Mouse (Mus musculus) heart, embryonic 11.5 days (tissue): ENCODE results near the gene Nmd3. TPM values are rescaled to one million over a fixed set of nuclear protein-coding genes. Genes with fewer than 3 reads are reported as not detected.

Source experiments
- ATAC-seq: fragments of 200-750 bp; cut with Nextera tagmentation; replicated peaks from 2 replicates; pipeline ENCODE4 v1.8.0; 2017; ENCODE audit warnings: moderate library complexity; ENCODE audit not compliant: insufficient number of reproducible peaks, low FRiP score, low TSS enrichment
- H3K27ac ChIP-seq: fragments of 300-500 bp; sonication (generic); 2 replicates; pipeline ENCODE4 v1.5.1; 2014; ENCODE audit warnings: mild to moderate bottlenecking, low read depth, low read length
- H3K27me3 ChIP-seq: fragments of 300-500 bp; sonication (generic); 2 replicates; pipeline ENCODE4 v1.6.1; 2014; ENCODE audit warnings: mild to moderate bottlenecking, low read length, mixed read lengths; ENCODE audit not compliant: control insufficient read depth, insufficient read depth
- H3K36me3 ChIP-seq: fragments of 300-500 bp; sonication (generic); 2 replicates; pipeline ENCODE4 v1.6.1; 2014; ENCODE audit warnings: mild to moderate bottlenecking, low read length, moderate library complexity, mixed read lengths; ENCODE audit not compliant: control insufficient read depth, insufficient read depth
- H3K4me1 ChIP-seq: fragments of 300-500 bp; sonication (generic); 2 replicates; pipeline ENCODE4 v1.6.1; 2014; ENCODE audit warnings: low read length; ENCODE audit not compliant: control insufficient read depth, insufficient read depth
- H3K4me2 ChIP-seq: fragments of 300-500 bp; sonication (generic); 2 replicates; pipeline ENCODE4 v1.6.1; 2014; ENCODE audit warnings: mild to moderate bottlenecking, moderate library complexity
- H3K4me3 ChIP-seq: fragments of 300-500 bp; sonication (generic); 2 replicates; pipeline ENCODE4 v1.5.1; 2014; ENCODE audit warnings: low read depth, low read length
- H3K9ac ChIP-seq: fragments of 300-500 bp; sonication (generic); 2 replicates; pipeline ENCODE4 v1.6.1; 2014; ENCODE audit warnings: mild to moderate bottlenecking, low read depth, low read length, moderate library complexity
- H3K9me3 ChIP-seq: fragments of 300-500 bp; sonication (generic); replicated peaks from 2 replicates; pipeline ENCODE4 v1.6.1; 2016; ENCODE audit warnings: low read length; ENCODE audit not compliant: control insufficient read depth
- WGBS: fragments of 180-500 bp; shearing (Covaris S2); extraction: QIAGEN DNeasy Blood & Tissue Kit; methylation state at CpG from one replicate; pipeline ENCODE4 v1.1.7; 2014; ENCODE audit not compliant: insufficient replicate concordance; 5-methylcytosine and 5-hydroxymethylcytosine counted together
- polyA plus RNA-seq: library from polyadenylated mRNA; unstranded; fragments of >200 nt; fragmentation: Nextera tagmentation; extraction: Ambion mirVana; gene quantifications from 2 replicates; pipeline ENCODE4 v1.2.1, GENCODE M21; 2014

Nmd3 gene
- polyA plus RNA-seq, 1 experiment from 2014 or later: 104 TPM

DNA sequence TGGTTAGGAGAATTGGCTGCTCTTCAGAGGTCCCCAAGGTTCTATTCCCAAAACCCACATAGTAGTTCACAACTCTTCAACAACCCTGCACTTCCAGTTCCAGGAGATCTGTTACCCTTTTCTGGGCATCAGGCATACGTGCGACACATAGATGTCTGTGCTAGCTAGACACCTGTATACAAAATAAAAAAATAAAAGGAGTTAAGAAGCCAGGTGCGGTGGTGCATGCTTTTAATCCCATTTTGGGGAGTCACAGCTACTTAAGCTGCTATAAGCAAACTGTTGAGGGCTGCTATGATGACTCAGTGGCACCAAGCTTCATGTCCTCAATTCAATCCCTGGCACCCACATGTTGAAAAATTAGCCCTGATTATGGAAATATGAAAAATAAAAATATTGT lies 34.2 kb downstream of the Nmd3 start:
- Histone ChIP-seq H3K4me3 (no peak overlapping the region), H3K9me3 (no peaks in the 10 kb centered on the region), H3K4me1 (no peaks in the 10 kb centered on the region), H3K36me3 (0 out of 2 replicates have a peak, but pooled peaks cover 4% of the 10 kb centered on the region), H3K27me3 (no peaks in the 10 kb centered on the region), H3K27ac (no peak overlapping the region), H3K4me2 (no peak overlapping the region), H3K9ac (no peak overlapping the region)
- no peak for ATAC-seq
- 91% methylated on average over 3 of the region's 3 CpGs for WGBS

DNA sequence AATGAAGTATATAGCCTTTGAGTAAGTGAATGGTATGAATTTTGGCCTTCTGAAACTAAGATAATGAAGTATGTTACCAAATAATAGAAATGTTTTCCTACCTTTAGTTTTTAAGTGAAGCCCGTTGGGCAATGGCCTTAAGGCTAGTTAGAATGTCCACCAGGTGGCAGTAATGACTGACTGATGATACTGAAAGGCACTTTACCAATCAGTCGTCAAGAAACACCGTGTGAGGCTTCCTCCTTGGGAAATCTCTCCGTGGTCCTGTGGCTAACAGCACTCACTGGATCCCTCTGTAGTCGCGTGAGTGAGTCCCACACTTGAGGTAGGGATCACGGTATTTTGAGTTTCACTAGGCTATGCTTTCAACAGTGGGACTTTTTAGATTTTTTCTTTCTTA lies 34.7 kb downstream of the Nmd3 start:
- Histone ChIP-seq H3K4me3 (no peak overlapping the region), H3K4me1 (no peaks in the 10 kb centered on the region), H3K27ac (no peak overlapping the region), H3K36me3 (0 out of 2 replicates have a peak, but pooled peaks cover 4% of the 10 kb centered on the region), H3K27me3 (no peaks in the 10 kb centered on the region), H3K9me3 (no peaks in the 10 kb centered on the region), H3K4me2 (no peak overlapping the region), H3K9ac (no peak overlapping the region)
- WGBS: 30% methylated on average over 7 of the region's 7 CpGs
- peak; percentile 39; the same call in 1 of the 2 replicates for ATAC-seq

DNA sequence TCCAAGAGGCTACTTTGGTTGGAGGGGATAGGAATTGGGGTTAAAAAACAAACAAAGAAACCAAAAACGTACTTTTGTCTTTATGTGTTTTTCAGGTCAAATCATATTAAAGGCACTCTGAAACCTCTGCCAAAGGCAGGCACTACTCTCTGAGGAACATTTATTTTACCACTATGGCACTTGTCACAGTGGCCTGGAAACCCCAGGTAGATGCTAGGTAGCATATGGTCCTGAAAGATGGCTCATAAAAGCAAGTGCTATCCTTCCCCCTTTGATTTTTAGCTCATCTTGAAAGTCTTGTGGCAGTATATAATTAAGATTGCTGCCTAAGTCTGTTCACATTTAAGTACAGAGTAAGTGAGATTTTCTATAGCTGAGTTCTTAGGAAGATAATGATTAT lies 35.7 kb downstream of the Nmd3 start:
- Histone ChIP-seq H3K27me3 (no peaks in the 10 kb centered on the region), H3K9ac (no peak overlapping the region), H3K4me2 (no peak overlapping the region), H3K4me1 (no peaks in the 10 kb centered on the region), H3K36me3 (0 out of 2 replicates have a peak, but pooled peaks cover 4% of the 10 kb centered on the region), H3K9me3 (no peaks in the 10 kb centered on the region), H3K27ac (no peak overlapping the region), H3K4me3 (no peak overlapping the region)
- no peak for ATAC-seq
- 87% methylated on average over 1 of the region's 1 CpGs for WGBS

DNA sequence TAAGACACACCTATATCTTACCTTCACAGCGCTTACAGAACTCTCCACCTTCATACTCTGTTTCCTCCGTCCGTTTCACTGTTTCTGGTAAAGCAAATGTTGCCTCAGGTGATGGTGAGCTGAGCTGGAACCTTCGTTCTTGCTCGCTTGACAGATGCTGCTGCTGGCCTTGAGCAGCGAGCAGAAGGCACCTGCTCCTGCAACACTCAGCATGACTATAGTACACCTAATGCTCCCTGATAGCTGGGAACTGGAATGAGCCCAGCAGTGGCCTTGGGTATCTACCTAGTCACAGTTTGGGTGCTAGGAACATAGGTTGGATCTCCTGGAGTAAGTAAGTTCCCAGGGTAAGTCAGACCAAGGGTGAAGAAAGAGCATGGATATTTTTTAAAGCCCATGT lies 38.3 kb downstream of the Nmd3 start:
- H3K9me3 ChIP-seq: no peaks in the 10 kb centered on the region
- H3K4me3 ChIP-seq: no peak overlapping the region
- H3K36me3 ChIP-seq: no peaks in the 10 kb centered on the region; the same call in 1 of the 2 replicates
- no peaks in the 10 kb centered on the region for H3K4me1 ChIP-seq
- no peak overlapping the region for H3K4me2 ChIP-seq
- H3K27ac ChIP-seq: no peak overlapping the region
- ATAC-seq: no peak
- WGBS: 85% methylated on average over 6 of the region's 6 CpGs
- H3K9ac ChIP-seq: no peak overlapping the region
- no peaks in the 10 kb centered on the region for H3K27me3 ChIP-seq

DNA sequence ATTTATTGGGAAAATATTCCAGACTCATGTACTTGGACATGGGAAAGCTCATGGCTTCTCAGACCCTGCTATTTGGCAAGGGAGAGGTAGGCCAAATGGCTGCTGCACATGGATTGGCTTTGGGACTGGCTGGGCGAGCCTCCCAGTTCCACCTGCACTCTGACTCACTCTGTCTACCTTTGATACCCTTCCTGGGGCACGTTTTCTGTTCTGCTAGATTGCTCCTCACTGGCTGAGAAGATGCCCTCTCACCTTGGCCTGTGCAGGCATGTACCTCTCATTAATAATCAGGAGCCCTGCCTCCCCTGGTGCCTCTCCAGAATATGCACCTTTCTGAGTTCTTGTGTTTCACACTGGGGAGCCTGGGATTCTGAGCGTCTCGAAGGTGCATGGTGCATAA lies 39.4 kb downstream of the Nmd3 start:
- Histone ChIP-seq H3K9ac (no peak overlapping the region), H3K36me3 (no peaks in the 10 kb centered on the region; the same call in 1 of the 2 replicates), H3K4me1 (no peaks in the 10 kb centered on the region), H3K27ac (no peak overlapping the region), H3K4me2 (no peak overlapping the region), H3K4me3 (no peak overlapping the region), H3K9me3 (no peaks in the 10 kb centered on the region), H3K27me3 (no peaks in the 10 kb centered on the region)
- WGBS: 89% methylated on average over 4 of the region's 4 CpGs
- ATAC-seq: no peak

DNA sequence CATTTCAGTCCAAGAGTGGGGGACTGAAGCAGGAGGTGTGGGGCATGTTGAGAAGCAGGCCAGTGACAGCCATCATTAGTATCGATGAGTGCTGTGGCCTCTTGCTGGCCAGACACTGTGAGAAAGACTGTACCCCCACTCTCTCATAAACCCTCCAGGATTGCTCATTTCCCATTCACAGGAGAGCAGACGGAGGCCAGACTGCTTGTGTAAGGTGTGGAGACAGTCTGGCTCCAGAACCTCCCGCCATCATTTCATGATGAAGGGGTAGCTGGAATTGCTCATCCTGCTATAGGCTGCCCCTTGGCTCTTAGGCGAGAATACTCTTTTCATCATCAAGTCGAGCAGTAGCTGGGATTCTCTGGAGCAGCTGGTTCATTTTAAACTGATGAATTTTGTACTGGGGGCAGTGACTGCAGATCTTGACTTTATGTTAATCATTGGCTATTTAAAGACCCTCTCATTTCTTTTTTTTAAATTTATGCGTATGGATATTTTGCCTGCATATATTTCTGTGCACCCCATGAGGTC lies 41.1 kb downstream of the Nmd3 start:
- ATAC-seq: no peak
- no peak overlapping the region for H3K4me2 ChIP-seq
- no peaks in the 10 kb centered on the region for H3K9me3 ChIP-seq
- no peak overlapping the region for H3K9ac ChIP-seq
- no peak overlapping the region for H3K27ac ChIP-seq
- H3K4me1 ChIP-seq: no peaks in the 10 kb centered on the region
- 77% methylated on average over 6 of the region's 6 CpGs for WGBS
- H3K36me3 ChIP-seq: no peaks in the 10 kb centered on the region; the same call in 1 of the 2 replicates
- H3K27me3 ChIP-seq: no peaks in the 10 kb centered on the region
- no peak overlapping the region for H3K4me3 ChIP-seq

DNA sequence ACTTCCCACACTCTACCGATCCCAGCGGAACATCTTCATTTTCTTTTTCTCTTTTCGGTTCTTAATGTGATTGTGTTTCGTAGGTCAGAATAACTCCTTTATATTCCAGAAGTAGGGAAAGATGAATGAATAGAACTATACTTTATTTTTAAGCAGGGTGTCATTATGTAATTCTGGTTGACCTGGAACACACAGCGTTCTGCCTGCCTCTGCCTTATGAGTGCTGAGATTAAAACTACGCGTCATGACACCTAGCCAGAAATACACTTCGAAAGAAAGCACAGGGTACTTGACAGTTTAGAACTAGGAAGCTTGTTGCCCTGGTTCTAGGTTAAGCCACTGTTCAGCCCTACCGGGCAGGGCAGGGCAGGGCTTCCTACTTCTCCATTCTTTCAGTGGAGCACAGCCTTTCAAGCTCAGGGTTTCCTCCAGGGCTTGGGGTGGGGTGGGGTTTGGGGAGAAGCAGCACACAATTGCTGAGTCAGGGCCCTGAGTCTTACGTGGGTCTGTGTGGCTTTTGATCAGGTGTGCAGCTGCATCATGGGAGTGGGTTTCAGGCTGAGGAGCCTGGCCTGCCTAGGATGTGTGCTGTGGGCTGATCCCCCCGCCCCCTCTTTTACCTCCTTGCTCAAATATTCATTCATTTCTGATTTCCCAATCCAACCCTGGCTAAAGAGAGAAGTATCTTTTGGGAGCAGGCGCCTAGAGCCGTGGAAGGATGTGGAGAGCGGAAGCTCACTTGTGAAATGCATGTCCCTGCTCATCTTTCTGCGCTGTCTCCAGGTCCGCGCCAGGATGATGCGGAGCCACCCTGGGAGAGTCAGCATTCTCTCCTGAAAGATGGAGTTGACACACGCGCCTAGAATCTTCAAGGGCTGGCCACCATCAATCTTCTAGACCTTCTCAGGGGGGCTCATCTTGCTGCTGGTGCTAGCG lies 42.1 kb downstream of the Nmd3 start:
- no peaks in the 10 kb centered on the region for H3K27me3 ChIP-seq
- H3K4me2 ChIP-seq: no peak overlapping the region
- ATAC-seq: no peak
- H3K4me1 ChIP-seq: no peaks in the 10 kb centered on the region
- no peaks in the 10 kb centered on the region for H3K9me3 ChIP-seq
- H3K4me3 ChIP-seq: no peak overlapping the region
- no peak overlapping the region for H3K27ac ChIP-seq
- 89% methylated on average over 21 of the region's 21 CpGs for WGBS
- no peaks in the 10 kb centered on the region; the same call in 1 of the 2 replicates for H3K36me3 ChIP-seq
- no peak overlapping the region for H3K9ac ChIP-seq

DNA sequence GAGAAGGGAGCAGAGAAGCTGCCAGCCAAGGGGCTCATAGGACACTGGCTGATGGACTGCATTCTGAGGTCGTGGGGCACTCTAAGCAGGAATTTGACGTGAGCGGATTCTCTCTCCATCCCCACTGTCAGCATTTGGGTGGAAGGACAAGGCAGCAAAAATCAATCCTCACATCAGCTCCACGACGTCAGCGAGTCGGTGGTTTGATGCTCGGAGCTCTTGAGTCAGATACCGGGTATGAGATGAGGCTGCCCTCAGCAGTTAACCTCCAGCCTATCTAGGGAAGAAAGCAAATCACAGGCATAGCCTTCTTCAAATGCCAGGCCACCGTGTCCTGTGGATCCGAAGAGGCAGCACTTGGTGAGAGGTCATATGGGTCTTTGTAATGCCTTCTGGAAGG lies 43.4 kb downstream of the Nmd3 start:
- Histone ChIP-seq H3K36me3 (no peaks in the 10 kb centered on the region; the same call in 1 of the 2 replicates), H3K27ac (no peak overlapping the region), H3K27me3 (no peaks in the 10 kb centered on the region), H3K9me3 (no peaks in the 10 kb centered on the region), H3K4me2 (no peak overlapping the region), H3K9ac (no peak overlapping the region), H3K4me3 (no peak overlapping the region), H3K4me1 (no peaks in the 10 kb centered on the region)
- WGBS: 86% methylated on average over 11 of the region's 11 CpGs
- no peak for ATAC-seq
